Mouse (Mus musculus) stomach, postnatal 0 days (tissue): ENCODE measurements at regions not wholly inside any gene's neighbourhood (a gene's known extent, or its start where the extent isn't known, plus 50 kb on each side); places are given as distances from the start of the nearest gene placed in this dataset.
A peak's percentile ranks its signal among the peaks of the same experiment; 100 is the strongest.

Experiments used
- ATAC-seq: fragments of 200-750 bp; cut with Nextera tagmentation; 2 replicates; pipeline ENCODE4 v1.8.0; 2017; ENCODE audit not compliant: low FRiP score, low TSS enrichment
- DNase-seq: peaks from one replicate; pipeline ENCODE4 v3.0.0-alpha.2; 2016; ENCODE audit warnings: low spot score
- H3K27ac ChIP-seq: fragments of 300-500 bp; sonication (generic); replicated peaks from 2 replicates; pipeline ENCODE4 v1.5.1; 2014; ENCODE audit warnings: mild to moderate bottlenecking, control low read depth
- H3K27me3 ChIP-seq: fragments of 300-500 bp; sonication (generic); 2 replicates; pipeline ENCODE4 v1.6.1; 2014; ENCODE audit warnings: low read length; ENCODE audit not compliant: control insufficient read depth, insufficient read depth
- H3K36me3 ChIP-seq: fragments of 300-500 bp; sonication (generic); 2 replicates; pipeline ENCODE4 v1.6.1; 2014; ENCODE audit warnings: low read length, mixed read lengths; ENCODE audit not compliant: control insufficient read depth, insufficient read depth
- H3K4me1 ChIP-seq: fragments of 300-500 bp; sonication (generic); replicated peaks from 2 replicates; pipeline ENCODE4 v1.6.1; 2014; ENCODE audit warnings: antibody characterized with exemption; ENCODE audit not compliant: control insufficient read depth, insufficient read depth
- H3K4me2 ChIP-seq: fragments of 300-500 bp; sonication (generic); replicated peaks from 2 replicates; pipeline ENCODE4 v1.6.1; 2014; ENCODE audit warnings: low read depth, mild to moderate bottlenecking, control low read depth, moderate library complexity
- H3K4me3 ChIP-seq: fragments of 300-500 bp; sonication (generic); 2 replicates; pipeline ENCODE4 v1.5.1; 2014; ENCODE audit warnings: low read depth, low read length, control low read depth
- H3K9ac ChIP-seq: fragments of 300-500 bp; sonication (generic); 2 replicates; pipeline ENCODE4 v1.6.1; 2014; ENCODE audit warnings: mild to moderate bottlenecking, low read length, control low read depth, mixed read lengths
- H3K9me3 ChIP-seq: fragments of 300-500 bp; sonication (generic); 2 replicates; pipeline ENCODE4 v1.6.1; 2016; ENCODE audit warnings: low read length; ENCODE audit not compliant: control insufficient read depth
- CTCF ChIP-seq: IDR thresholded peaks from 2 replicates; pipeline ENCODE4 v1.5.1; 2016; ENCODE audit warnings: antibody characterized with exemption, low read depth, mild to moderate bottlenecking, moderate library complexity
- EP300 ChIP-seq: optimal IDR thresholded peaks from 2 replicates; pipeline ENCODE3; 2016; ENCODE audit warnings: antibody characterized with exemption
- WGBS: fragments of 180-500 bp; shearing (Covaris S2); extraction: QIAGEN DNeasy Blood & Tissue Kit; methylation state at CpG from one replicate; pipeline ENCODE4 v1.1.7; 2014; 5-methylcytosine and 5-hydroxymethylcytosine counted together

GRCm38 (mm10) chr16:93272636-93273035 is 331.2 kb downstream of the Setd4 start:
- no peaks in the 10 kb centered on the region for H3K9me3 ChIP-seq
- H3K4me2 ChIP-seq, result no peak overlapping the region
- no peak overlapping the region for H3K27ac ChIP-seq
- TF ChIP-seq CTCF (no peak), EP300 (no peak)
- H3K27me3 ChIP-seq, result no peaks in the 10 kb centered on the region
- H3K4me1 ChIP-seq, result no peaks in the 10 kb centered on the region
- ATAC-seq (no peak), DNase-seq (peak; percentile 15)
- 35% methylated on average over 8 of the region's 8 CpGs for WGBS
- H3K4me3 ChIP-seq, result no peak overlapping the region
- H3K36me3 ChIP-seq, result no peaks in the 10 kb centered on the region
- H3K9ac ChIP-seq, result no peak overlapping the region

- no peak for TF ChIP-seq CTCF
- H3K9ac ChIP-seq, result no peak overlapping the region
- H3K4me3 ChIP-seq, result no peak overlapping the region
- H3K4me2 ChIP-seq, result no peak overlapping the region
- H3K36me3 ChIP-seq, result no peaks in the 10 kb centered on the region
- H3K27ac ChIP-seq, result no peak overlapping the region
- DNase-seq, result no peak
- ATAC-seq, result no peak
- no peaks in the 10 kb centered on the region for H3K27me3 ChIP-seq
- H3K9me3 ChIP-seq, result no peaks in the 10 kb centered on the region
- WGBS, result 35% methylated on average over 6 of the region's 6 CpGs
- H3K4me1 ChIP-seq, result no peaks in the 10 kb centered on the region
These were observed 331.7 kb downstream of the Setd4 start for GRCm38 (mm10) chr16:93272146-93272545.

- H3K9ac ChIP-seq, result no peak overlapping the region
- no peak overlapping the region for H3K27ac ChIP-seq
- DNase-seq (no peak), ATAC-seq (no peak)
- no peaks in the 10 kb centered on the region for H3K36me3 ChIP-seq
- no peak overlapping the region for H3K4me3 ChIP-seq
- no peaks in the 10 kb centered on the region for H3K27me3 ChIP-seq
- no peaks in the 10 kb centered on the region for H3K4me1 ChIP-seq
- 61% methylated on average over 4 of the region's 4 CpGs for WGBS
- TF ChIP-seq CTCF (no peak), EP300 (no peak)
- no peaks in the 10 kb centered on the region for H3K9me3 ChIP-seq
- no peak overlapping the region for H3K4me2 ChIP-seq
These were observed 339.7 kb downstream of the Setd4 start for GRCm38 (mm10) chr16:93264061-93264585.

- no peak for ATAC-seq
- no peak overlapping the region for H3K27ac ChIP-seq
- 77% methylated on average over 8 of the region's 8 CpGs for WGBS
These were observed 340.6 kb downstream of the Setd4 start for GRCm38 (mm10) chr16:93263141-93263815.

GRCm38 (mm10) chr16:93246825-93247224 is 357.0 kb downstream of the Setd4 start:
- 55% methylated on average over 7 of the region's 7 CpGs for WGBS

More at GRCm38 (mm10) chr16:93263141-93263815, 340.6 kb downstream of the Setd4 start:
- TF ChIP-seq CTCF (no peak), EP300 (no peak)
- no peak overlapping the region for H3K4me2 ChIP-seq
- H3K36me3 ChIP-seq, result no peaks in the 10 kb centered on the region
- no peaks in the 10 kb centered on the region for H3K27me3 ChIP-seq
- no peaks in the 10 kb centered on the region for H3K9me3 ChIP-seq
- DNase-seq, result no peak
- no peak overlapping the region for H3K4me3 ChIP-seq
- H3K4me1 ChIP-seq, result no peaks in the 10 kb centered on the region
- no peak overlapping the region for H3K9ac ChIP-seq

GRCm38 (mm10) chr16:93245738-93246137 is 358.1 kb downstream of the Setd4 start:
- no peak overlapping the region for H3K27ac ChIP-seq
- no peak overlapping the region for H3K9ac ChIP-seq
- H3K4me3 ChIP-seq, result no peak overlapping the region
- ATAC-seq, result no peak
- H3K27me3 ChIP-seq, result no peaks in the 10 kb centered on the region
- WGBS, result 84% methylated on average over 6 of the region's 6 CpGs
- H3K36me3 ChIP-seq, result no peaks in the 10 kb centered on the region
- DNase-seq, result no peak
- H3K4me1 ChIP-seq, result no peaks in the 10 kb centered on the region
- TF ChIP-seq EP300 (no peak), CTCF (no peak)
- H3K4me2 ChIP-seq, result no peak overlapping the region
- H3K9me3 ChIP-seq, result no peaks in the 10 kb centered on the region

More at GRCm38 (mm10) chr16:93246825-93247224, 357.0 kb downstream of the Setd4 start:
- no peak overlapping the region for H3K4me2 ChIP-seq
- H3K4me1 ChIP-seq, result no peaks in the 10 kb centered on the region
- no peaks in the 10 kb centered on the region for H3K36me3 ChIP-seq
- H3K9ac ChIP-seq, result no peak overlapping the region
- no peaks in the 10 kb centered on the region for H3K27me3 ChIP-seq
- DNase-seq (no peak), ATAC-seq (no peak)
- no peaks in the 10 kb centered on the region for H3K9me3 ChIP-seq
- no peak overlapping the region for H3K4me3 ChIP-seq
- TF ChIP-seq CTCF, result no peak
- TF ChIP-seq EP300, result no peak
- H3K27ac ChIP-seq, result no peak overlapping the region
